Mouse (Mus musculus) stomach, embryonic 16.5 days (tissue): ENCODE data around the gene Kif23. TPM values are rescaled to one million over a fixed set of nuclear protein-coding genes. Genes with fewer than 3 reads are reported as not detected.

ENCODE experiments used
- ATAC-seq: fragments of 200-750 bp; cut with Nextera tagmentation; 2 replicates; pipeline ENCODE4 v1.8.0; 2017; ENCODE audit warnings: moderate number of reproducible peaks, moderate TSS enrichment; ENCODE audit not compliant: insufficient read depth, low FRiP score
- H3K27ac ChIP-seq: fragments of 300-500 bp; sonication (generic); 2 replicates; pipeline ENCODE4 v1.5.1; 2014; ENCODE audit warnings: low read length
- H3K27me3 ChIP-seq: fragments of 300-500 bp; sonication (generic); 2 replicates; pipeline ENCODE4 v1.6.1; 2014; ENCODE audit warnings: low read length, control low read depth, mixed read lengths; ENCODE audit not compliant: control insufficient read depth, insufficient read depth
- H3K36me3 ChIP-seq: fragments of 300-500 bp; sonication (generic); 2 replicates; pipeline ENCODE4 v1.6.1; 2014; ENCODE audit warnings: low read length; ENCODE audit not compliant: control insufficient read depth, insufficient read depth
- H3K4me1 ChIP-seq: fragments of 300-500 bp; sonication (generic); 2 replicates; pipeline ENCODE4 v1.6.1; 2014; ENCODE audit warnings: low read length, control low read depth, mixed read lengths; ENCODE audit not compliant: control insufficient read depth, insufficient read depth
- H3K4me2 ChIP-seq: fragments of 300-500 bp; sonication (generic); 2 replicates; pipeline ENCODE4 v1.6.1; 2014; ENCODE audit warnings: low read depth, low read length, mixed read lengths
- H3K4me3 ChIP-seq: fragments of 300-500 bp; sonication (generic); replicated peaks from 2 replicates; pipeline ENCODE4 v1.5.1; 2014; ENCODE audit warnings: mild to moderate bottlenecking, low read length
- H3K9ac ChIP-seq: fragments of 300-500 bp; sonication (generic); 2 replicates; pipeline ENCODE4 v1.6.1; 2014; ENCODE audit warnings: low read length
- H3K9me3 ChIP-seq: fragments of 300-500 bp; sonication (generic); replicated peaks from 2 replicates; pipeline ENCODE4 v1.6.1; 2016; ENCODE audit warnings: low read length, control low read depth; ENCODE audit not compliant: control insufficient read depth
- WGBS: fragments of 180-500 bp; shearing (Covaris S2); extraction: QIAGEN DNeasy Blood & Tissue Kit; methylation state at CpG from one replicate; pipeline ENCODE4 v1.1.7; 2014; 5-methylcytosine and 5-hydroxymethylcytosine counted together
- polyA plus RNA-seq: library from polyadenylated mRNA; unstranded; fragments of >200 nt; fragmentation: Nextera tagmentation; extraction: Ambion mirVana; gene quantifications from 2 replicates; pipeline ENCODE4 v1.2.1, GENCODE M21; 2015

Kif23 gene
- polyA plus RNA-seq, 1 experiment from 2014 or later: 102 TPM

DNA sequence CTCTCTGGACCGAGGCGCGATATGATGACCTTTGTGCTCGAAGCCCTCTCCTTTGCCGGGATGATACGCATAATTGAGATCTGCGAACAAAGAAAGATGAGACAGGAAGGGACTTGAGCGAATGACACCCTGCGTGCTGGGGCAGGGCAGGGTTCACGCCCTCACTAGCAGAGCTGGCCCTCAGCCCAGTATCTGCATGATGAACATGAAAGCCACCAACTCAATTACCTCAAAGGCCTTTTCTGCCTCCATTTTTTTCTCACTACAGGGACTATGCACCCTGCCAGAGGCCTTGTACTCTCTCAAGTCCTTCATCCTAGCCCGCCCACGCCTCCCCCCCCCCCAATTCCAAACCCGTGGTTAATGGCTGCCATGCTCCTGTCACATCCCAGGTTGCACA, 61.6 kb downstream of the Kif23 start:
- no peaks in the 10 kb centered on the region for H3K36me3 ChIP-seq
- no peaks in the 10 kb centered on the region for H3K27me3 ChIP-seq
- WGBS: 70% methylated on average over 13 of the region's 13 CpGs
- no peak overlapping the region for H3K9ac ChIP-seq
- H3K4me2 ChIP-seq: no peak overlapping the region
- no peak for ATAC-seq
- H3K4me3 ChIP-seq: no peak overlapping the region
- no peaks in the 10 kb centered on the region for H3K9me3 ChIP-seq
- no peak overlapping the region for H3K27ac ChIP-seq
- no peaks in the 10 kb centered on the region for H3K4me1 ChIP-seq

DNA sequence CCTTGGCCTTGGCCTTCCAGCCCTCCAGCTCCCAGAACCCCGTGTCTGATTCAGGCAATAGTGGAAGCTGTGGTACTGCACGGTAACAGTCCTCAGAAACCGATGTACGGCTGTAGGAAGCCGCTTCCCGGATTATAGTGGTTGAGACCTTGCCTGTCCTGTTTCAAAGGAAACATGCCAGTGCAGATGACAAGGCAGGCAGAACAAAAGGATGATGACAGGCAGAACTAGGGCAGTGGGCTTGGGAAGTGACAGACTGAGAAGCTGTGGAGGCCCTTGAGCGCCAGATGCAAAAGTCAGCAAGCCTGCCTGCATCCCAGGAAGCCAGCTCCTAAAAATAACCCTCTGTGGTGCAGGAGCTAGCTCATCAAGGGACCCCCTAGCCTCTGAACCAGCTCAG, 62.2 kb downstream of the Kif23 start:
- Histone ChIP-seq H3K36me3 (no peaks in the 10 kb centered on the region), H3K4me3 (no peak overlapping the region), H3K27me3 (no peaks in the 10 kb centered on the region), H3K4me2 (no peak overlapping the region), H3K9me3 (no peaks in the 10 kb centered on the region), H3K9ac (no peak overlapping the region), H3K4me1 (no peaks in the 10 kb centered on the region), H3K27ac (no peak overlapping the region)
- WGBS: 73% methylated on average over 7 of the region's 7 CpGs
- no peak for ATAC-seq

DNA sequence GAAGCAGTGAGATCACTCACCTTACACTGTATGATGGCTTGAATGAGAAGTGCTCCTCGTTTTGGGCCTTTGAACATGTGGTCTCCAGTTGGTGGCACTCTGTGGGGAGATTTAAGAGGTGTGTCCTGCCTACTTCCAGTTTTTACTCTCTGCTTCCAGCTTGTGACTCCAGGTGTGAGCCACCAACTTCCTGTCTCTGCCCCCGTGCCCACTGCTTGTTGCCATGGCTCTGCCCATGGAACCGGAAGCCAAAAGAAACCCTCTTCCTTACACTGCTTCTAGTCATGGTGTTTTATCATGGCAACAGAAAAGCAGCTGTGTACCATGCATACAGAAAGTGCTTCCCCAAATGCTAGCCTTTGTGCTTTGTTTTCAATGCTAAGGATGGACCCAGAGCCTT, 64.4 kb downstream of the Kif23 start:
- H3K4me1 ChIP-seq: 0 out of 2 replicates have a peak, but pooled peaks cover 3% of the 10 kb centered on the region
- H3K27me3 ChIP-seq: no peaks in the 10 kb centered on the region
- H3K9ac ChIP-seq: no peak overlapping the region
- H3K27ac ChIP-seq: no peak overlapping the region
- H3K4me2 ChIP-seq: no peak overlapping the region
- no peak for ATAC-seq
- no peaks in the 10 kb centered on the region for H3K36me3 ChIP-seq
- 58% methylated on average over 3 of the region's 3 CpGs for WGBS
- no peaks in the 10 kb centered on the region for H3K9me3 ChIP-seq
- H3K4me3 ChIP-seq: no peak overlapping the region

DNA sequence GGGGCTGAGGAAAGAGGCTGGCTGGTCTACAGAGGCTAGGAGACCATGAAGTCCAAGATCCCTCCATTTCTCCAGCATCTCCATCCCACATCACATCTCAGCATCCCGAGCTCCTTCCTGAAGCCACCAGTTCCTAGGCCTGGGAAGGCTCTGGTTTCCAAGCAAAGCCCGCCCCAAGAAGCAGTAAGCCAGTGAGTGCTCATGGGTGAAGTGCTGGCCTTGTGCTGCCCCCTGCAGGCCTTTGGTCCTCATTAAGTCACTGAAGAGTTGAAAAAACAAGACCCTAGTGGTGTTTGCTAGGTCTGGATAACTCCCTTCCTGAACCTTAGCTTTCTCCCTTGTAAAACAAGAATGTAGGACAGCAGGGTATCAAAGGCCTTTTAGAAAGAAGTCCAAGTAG, 67.7 kb downstream of the Kif23 start:
- Histone ChIP-seq H3K4me1 (0 out of 2 replicates have a peak, but pooled peaks cover 3% of the 10 kb centered on the region), H3K36me3 (no peaks in the 10 kb centered on the region), H3K27ac (no peak overlapping the region), H3K4me3 (no peak overlapping the region), H3K9ac (no peak overlapping the region), H3K4me2 (no peak overlapping the region), H3K9me3 (no peaks in the 10 kb centered on the region), H3K27me3 (no peaks in the 10 kb centered on the region)
- peak; percentile 72; the same call in 1 of the 2 replicates for ATAC-seq
- WGBS: 43% methylated on average over 2 of the region's 2 CpGs

DNA sequence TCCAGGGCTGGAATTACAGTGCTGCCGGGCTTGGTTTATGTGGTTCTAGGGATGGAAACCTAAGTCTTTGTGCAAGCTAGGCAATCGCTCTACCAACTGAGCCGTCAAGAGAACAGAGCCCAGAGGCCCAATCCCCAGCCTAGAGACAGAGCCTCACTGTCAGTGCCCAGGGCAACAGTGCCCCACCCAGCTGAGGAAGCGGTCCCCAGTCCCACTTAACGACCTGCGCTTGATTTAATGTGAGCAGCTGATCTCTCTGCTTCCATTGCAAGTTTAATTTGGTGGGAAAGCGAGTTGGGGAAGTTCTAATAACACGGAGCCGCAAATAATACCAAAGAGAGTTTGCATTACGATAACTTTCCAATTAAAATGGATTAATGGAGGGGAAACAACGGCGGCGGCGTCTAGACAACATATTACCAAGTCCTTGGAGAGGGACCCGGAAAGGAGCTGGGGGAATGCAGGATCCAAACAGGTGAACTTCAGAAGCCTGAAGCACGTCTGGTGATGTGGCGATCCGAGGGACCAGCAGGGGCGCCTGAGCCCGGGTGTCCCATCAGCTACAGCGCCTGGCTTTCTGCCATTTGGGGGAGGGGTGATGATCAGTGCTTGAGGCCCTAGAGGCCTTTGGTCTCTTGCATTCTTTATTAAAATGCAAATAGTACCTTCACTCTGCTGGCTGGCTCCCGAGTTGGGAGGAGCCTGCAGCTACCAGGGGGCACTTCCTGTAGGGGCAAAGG, 69.0 kb downstream of the Kif23 start:
- ATAC-seq: no peak
- Histone ChIP-seq H3K4me1 (0 out of 2 replicates have a peak, but pooled peaks cover 3% of the 10 kb centered on the region), H3K27ac (no peak overlapping the region), H3K9me3 (no peaks in the 10 kb centered on the region), H3K4me2 (no peak overlapping the region), H3K9ac (no peak overlapping the region), H3K27me3 (no peaks in the 10 kb centered on the region), H3K4me3 (no peak overlapping the region), H3K36me3 (no peaks in the 10 kb centered on the region)
- 31% methylated on average over 22 of the region's 22 CpGs for WGBS

DNA sequence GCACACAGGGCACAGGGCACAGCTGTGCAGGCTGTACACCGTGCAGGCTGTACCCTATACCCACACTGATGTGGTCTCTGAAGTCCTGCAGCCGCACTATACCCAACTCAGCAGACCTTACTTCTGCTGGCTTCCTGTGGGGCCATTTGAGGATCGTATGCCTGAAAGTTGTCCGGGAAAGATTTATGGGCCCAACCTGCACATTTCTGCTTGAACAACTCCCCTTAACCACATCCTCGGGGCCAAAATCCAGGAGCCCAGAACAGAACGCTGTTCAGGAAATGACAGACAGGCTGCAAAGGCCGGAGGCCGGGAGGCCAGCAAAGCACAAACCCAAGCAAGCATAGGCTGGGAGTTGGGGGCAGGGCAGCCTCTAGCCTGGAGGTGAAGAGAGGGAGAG, 73.2 kb downstream of the Kif23 start:
- Histone ChIP-seq H3K36me3 (no peaks in the 10 kb centered on the region), H3K9me3 (no peaks in the 10 kb centered on the region), H3K4me1 (0 out of 2 replicates have a peak, but pooled peaks cover 3% of the 10 kb centered on the region), H3K9ac (no peak overlapping the region), H3K4me2 (no peak overlapping the region), H3K4me3 (no peak overlapping the region), H3K27me3 (no peaks in the 10 kb centered on the region), H3K27ac (no peak overlapping the region)
- no peak for ATAC-seq
- 47% methylated on average over 8 of the region's 8 CpGs for WGBS

DNA sequence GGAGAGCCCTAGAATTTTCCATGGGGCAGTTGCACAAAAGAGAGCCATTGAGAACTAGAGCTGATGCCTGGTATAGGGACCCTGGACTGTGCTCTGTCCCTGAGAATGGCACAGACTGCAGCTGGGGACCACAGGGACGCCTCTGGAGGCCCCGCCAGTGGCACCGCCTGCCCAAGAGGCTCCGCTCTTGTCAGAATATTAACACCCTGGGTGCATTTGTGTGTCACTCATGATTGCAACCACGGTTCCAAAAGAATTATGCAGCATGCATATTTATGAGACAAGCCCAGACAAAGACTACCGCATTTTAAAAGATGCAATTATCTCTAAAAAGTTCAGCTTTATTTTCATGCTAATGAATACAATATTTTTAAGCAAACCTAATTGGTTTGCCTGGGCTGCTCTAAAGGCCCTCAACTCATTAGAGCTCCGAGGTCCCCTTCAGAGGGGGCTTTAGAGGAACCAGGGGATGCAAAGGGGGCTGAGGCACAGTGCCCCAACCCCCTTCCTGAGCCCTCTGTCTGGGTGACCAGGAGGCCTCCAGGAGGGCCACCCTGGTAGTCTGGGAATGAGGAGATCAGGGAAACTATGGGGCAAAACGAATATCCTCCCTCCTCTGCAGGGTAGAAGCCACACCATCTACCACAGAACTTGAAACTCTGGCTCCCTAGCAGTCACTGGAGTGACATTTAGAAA, 74.2 kb downstream of the Kif23 start:
- Histone ChIP-seq H3K36me3 (no peaks in the 10 kb centered on the region), H3K27ac (no peak overlapping the region), H3K9me3 (no peaks in the 10 kb centered on the region), H3K9ac (no peak overlapping the region), H3K27me3 (no peaks in the 10 kb centered on the region), H3K4me3 (no peak overlapping the region), H3K4me2 (no peak overlapping the region), H3K4me1 (no peaks in the 10 kb centered on the region)
- WGBS: 76% methylated on average over 8 of the region's 8 CpGs
- no peak for ATAC-seq

DNA sequence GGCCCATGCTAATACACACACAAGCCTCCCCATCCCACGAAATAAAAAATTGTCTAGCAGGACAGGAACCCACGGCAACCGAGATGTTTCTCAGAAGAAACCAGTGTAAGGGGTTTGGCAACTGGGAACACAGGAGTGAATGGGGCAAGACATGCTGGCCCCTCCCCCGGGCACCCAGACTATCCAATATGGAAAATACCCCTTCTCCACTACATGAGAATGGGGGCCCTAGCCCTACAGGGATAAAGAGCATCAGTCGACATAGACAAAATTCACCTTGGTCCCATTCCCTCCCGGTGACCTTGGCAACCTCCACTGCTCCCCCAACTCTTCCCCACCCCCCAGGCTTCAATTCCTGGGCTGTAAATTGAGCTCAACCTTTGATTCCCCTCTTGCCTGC, 74.7 kb downstream of the Kif23 start:
- no peak for ATAC-seq
- no peak overlapping the region for H3K4me2 ChIP-seq
- no peak overlapping the region for H3K9ac ChIP-seq
- no peaks in the 10 kb centered on the region for H3K4me1 ChIP-seq
- no peaks in the 10 kb centered on the region for H3K36me3 ChIP-seq
- no peak overlapping the region for H3K27ac ChIP-seq
- 79% methylated on average over 6 of the region's 6 CpGs for WGBS
- no peaks in the 10 kb centered on the region for H3K9me3 ChIP-seq
- no peak overlapping the region for H3K4me3 ChIP-seq
- no peaks in the 10 kb centered on the region for H3K27me3 ChIP-seq

DNA sequence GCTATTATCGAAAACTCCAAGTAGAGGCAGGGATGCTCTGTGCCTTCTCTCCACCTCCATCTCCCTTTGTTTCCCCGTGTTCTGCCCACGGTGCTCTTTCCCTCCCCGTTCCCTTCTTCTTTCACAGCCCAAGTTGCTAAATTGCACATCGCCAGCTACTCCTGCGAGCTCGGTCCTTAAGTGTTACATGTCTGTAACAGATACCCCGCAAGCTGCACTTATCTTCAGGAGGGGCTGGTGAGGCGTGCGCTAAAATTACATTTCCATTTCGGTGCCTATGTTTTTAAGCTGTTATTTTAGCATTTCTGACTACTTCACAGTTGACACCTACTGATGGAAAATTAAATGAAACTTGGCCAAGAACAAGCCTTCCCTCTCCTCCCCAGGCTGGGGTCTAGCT, 78.9 kb downstream of the Kif23 start:
- Histone ChIP-seq H3K9me3 (no peaks in the 10 kb centered on the region), H3K36me3 (no peaks in the 10 kb centered on the region), H3K4me3 (no peak overlapping the region), H3K27me3 (no peaks in the 10 kb centered on the region), H3K4me2 (no peak overlapping the region), H3K4me1 (no peaks in the 10 kb centered on the region), H3K27ac (no peak overlapping the region), H3K9ac (no peak overlapping the region)
- WGBS: 73% methylated on average over 11 of the region's 11 CpGs
- no peak for ATAC-seq
